Mouse (Mus musculus): ENCODE results near the gene Gm28053.

GRCm38 (mm10) chr6:48727761-48728160, 9.4 kb downstream of the Gm28053 start:
- no peak for TF ChIP-seq TAL1 (IDR thresholded peaks at IDR 0.05; ENCODE audit: low read length)
- no peak for TF ChIP-seq GATA1 (IDR thresholded peaks at IDR 0.05; ENCODE audit: low read length)

Data from erythroblast, embryonic 14.5 days (primary cell).